Mouse (Mus musculus) kidney, adult 8-10 months (tissue): ENCODE measurements at regions not wholly inside any gene's neighbourhood (a gene's known extent, or its start where the extent isn't known, plus 50 kb on each side); places are given as distances from the start of the nearest gene placed in this dataset.

ENCODE experiments used
- DNase-seq, 2 experiments: peaks; one replicate each; pipeline ENCODE4 v3.0.0; 2022

- no peak for DNase-seq
Observed at GRCm38 (mm10) chr1:76786871-76787270, 728.0 kb downstream of the Epha4 start.

- no peak for DNase-seq
Observed at GRCm38 (mm10) chr1:76793438-76793837, 721.5 kb downstream of the Epha4 start.

GRCm38 (mm10) chr1:76819906-76820305 is 695.0 kb downstream of the Epha4 start:
- DNase-seq = no peak

GRCm38 (mm10) chr1:76821610-76822009 is 693.3 kb downstream of the Epha4 start:
- no peak for DNase-seq

- DNase-seq = peak; percentile 23 to 24
Observed at GRCm38 (mm10) chr1:76829690-76830089, 685.2 kb downstream of the Epha4 start.

GRCm38 (mm10) chr1:76832311-76832710 is 682.6 kb downstream of the Epha4 start:
- DNase-seq = no peak

GRCm38 (mm10) chr1:76835028-76835683 is 679.7 kb downstream of the Epha4 start:
- no peak for DNase-seq

GRCm38 (mm10) chr1:76849346-76849745 is 665.5 kb downstream of the Epha4 start:
- no peak for DNase-seq

GRCm38 (mm10) chr1:76866304-76866968 is 648.5 kb downstream of the Epha4 start:
- no peak for DNase-seq

- peak in 1 of 2 experiments; percentile 28 for DNase-seq
Observed at GRCm38 (mm10) chr1:76873207-76873606, 641.7 kb downstream of the Epha4 start.

GRCm38 (mm10) chr1:76880111-76880782 is 634.6 kb downstream of the Epha4 start:
- no peak for DNase-seq

GRCm38 (mm10) chr1:76880783-76881145 is 634.1 kb downstream of the Epha4 start:
- no peak for DNase-seq

- DNase-seq = no peak
Observed at GRCm38 (mm10) chr1:76896152-76896864, 618.6 kb downstream of the Epha4 start.

GRCm38 (mm10) chr1:76897431-76897830 is 617.5 kb downstream of the Epha4 start:
- no peak for DNase-seq

- DNase-seq = no peak
Observed at GRCm38 (mm10) chr1:76911472-76911871, 603.4 kb downstream of the Epha4 start.

- no peak for DNase-seq
Observed at GRCm38 (mm10) chr1:76919541-76919940, 595.3 kb downstream of the Epha4 start.

- no peak for DNase-seq
Observed at GRCm38 (mm10) chr1:76920634-76921033, 594.3 kb downstream of the Epha4 start.

- DNase-seq = no peak
Observed at GRCm38 (mm10) chr1:76927041-76927440, 587.8 kb downstream of the Epha4 start.

- DNase-seq = no peak
Observed at GRCm38 (mm10) chr1:76928035-76928434, 586.9 kb downstream of the Epha4 start.

- no peak for DNase-seq
Observed at GRCm38 (mm10) chr1:76933460-76933859, 581.4 kb downstream of the Epha4 start.

- peak; percentile 6 to 62 for DNase-seq
Observed at GRCm38 (mm10) chr1:76942730-76943129, 572.2 kb downstream of the Epha4 start.

GRCm38 (mm10) chr1:76944046-76944445 is 570.8 kb downstream of the Epha4 start:
- no peak for DNase-seq

- DNase-seq = no peak
Observed at GRCm38 (mm10) chr1:76955031-76955430, 559.9 kb downstream of the Epha4 start.
